Mouse (Mus musculus) intestine, embryonic 14.5 days (tissue): ENCODE results near the gene Ccdc122. TPM values are rescaled to one million over a fixed set of nuclear protein-coding genes. Genes with fewer than 3 reads are reported as not detected.
"Not testable (repeated sequence)": the region's sequence is repeated elsewhere in the genome, so short reads cannot be mapped to it uniquely, and the experiment has no call there.

ENCODE experiments used
- ATAC-seq: fragments of 200-750 bp; cut with Nextera tagmentation; replicated peaks from 2 replicates; pipeline ENCODE4 v1.8.0; 2017; ENCODE audit warnings: low read depth, moderate number of reproducible peaks, moderate TSS enrichment, moderate library complexity; ENCODE audit not compliant: low FRiP score, low TSS enrichment
- DNase-seq: peaks from one replicate; pipeline ENCODE4 v3.0.0-alpha.2; 2018; ENCODE audit warnings: low spot score
- H3K27ac ChIP-seq: fragments of 300-500 bp; sonication (generic); 2 replicates; pipeline ENCODE4 v1.5.1; 2014; ENCODE audit warnings: low read depth, mild to moderate bottlenecking, control low read depth
- H3K27me3 ChIP-seq: fragments of 300-500 bp; sonication (generic); replicated peaks from 2 replicates; pipeline ENCODE4 v1.6.1; 2014; ENCODE audit warnings: low read length, control low read depth; ENCODE audit not compliant: control insufficient read depth, insufficient read depth
- H3K36me3 ChIP-seq: fragments of 300-500 bp; sonication (generic); 2 replicates; pipeline ENCODE4 v1.6.1; 2014; ENCODE audit warnings: low read length, control low read depth; ENCODE audit not compliant: control insufficient read depth, insufficient read depth
- H3K4me1 ChIP-seq: fragments of 300-500 bp; sonication (generic); replicated peaks from 2 replicates; pipeline ENCODE4 v1.6.1; 2014; ENCODE audit warnings: low read length, control low read depth, mixed read lengths; ENCODE audit not compliant: control insufficient read depth, insufficient read depth
- H3K4me2 ChIP-seq: fragments of 300-500 bp; sonication (generic); 2 replicates; pipeline ENCODE4 v1.6.1; 2014; ENCODE audit warnings: low read length
- H3K4me3 ChIP-seq: fragments of 300-500 bp; sonication (generic); 2 replicates; pipeline ENCODE4 v1.5.1; 2014; ENCODE audit warnings: low read depth, low read length, control low read depth, mixed read lengths
- H3K9ac ChIP-seq: fragments of 300-500 bp; sonication (generic); 2 replicates; pipeline ENCODE4 v1.6.1; 2014; ENCODE audit warnings: mild to moderate bottlenecking, low read length
- H3K9me3 ChIP-seq: fragments of 300-500 bp; sonication (generic); 2 replicates; pipeline ENCODE4 v1.6.1; 2016; ENCODE audit warnings: low read length, control low read depth; ENCODE audit not compliant: control insufficient read depth
- WGBS: fragments of 180-500 bp; shearing (Covaris S2); extraction: QIAGEN DNeasy Blood & Tissue Kit; methylation state at CpG from one replicate; pipeline ENCODE4 v1.1.7; 2014; 5-methylcytosine and 5-hydroxymethylcytosine counted together
- polyA plus RNA-seq: library from polyadenylated mRNA; unstranded; fragments of >200 nt; fragmentation: Nextera tagmentation; extraction: Ambion mirVana; gene quantifications from 2 replicates; pipeline ENCODE4 v1.2.1, GENCODE M21; 2014

Gene Ccdc122
- polyA plus RNA-seq: 3.9 and 4.3 TPM in 2 replicates

DNA sequence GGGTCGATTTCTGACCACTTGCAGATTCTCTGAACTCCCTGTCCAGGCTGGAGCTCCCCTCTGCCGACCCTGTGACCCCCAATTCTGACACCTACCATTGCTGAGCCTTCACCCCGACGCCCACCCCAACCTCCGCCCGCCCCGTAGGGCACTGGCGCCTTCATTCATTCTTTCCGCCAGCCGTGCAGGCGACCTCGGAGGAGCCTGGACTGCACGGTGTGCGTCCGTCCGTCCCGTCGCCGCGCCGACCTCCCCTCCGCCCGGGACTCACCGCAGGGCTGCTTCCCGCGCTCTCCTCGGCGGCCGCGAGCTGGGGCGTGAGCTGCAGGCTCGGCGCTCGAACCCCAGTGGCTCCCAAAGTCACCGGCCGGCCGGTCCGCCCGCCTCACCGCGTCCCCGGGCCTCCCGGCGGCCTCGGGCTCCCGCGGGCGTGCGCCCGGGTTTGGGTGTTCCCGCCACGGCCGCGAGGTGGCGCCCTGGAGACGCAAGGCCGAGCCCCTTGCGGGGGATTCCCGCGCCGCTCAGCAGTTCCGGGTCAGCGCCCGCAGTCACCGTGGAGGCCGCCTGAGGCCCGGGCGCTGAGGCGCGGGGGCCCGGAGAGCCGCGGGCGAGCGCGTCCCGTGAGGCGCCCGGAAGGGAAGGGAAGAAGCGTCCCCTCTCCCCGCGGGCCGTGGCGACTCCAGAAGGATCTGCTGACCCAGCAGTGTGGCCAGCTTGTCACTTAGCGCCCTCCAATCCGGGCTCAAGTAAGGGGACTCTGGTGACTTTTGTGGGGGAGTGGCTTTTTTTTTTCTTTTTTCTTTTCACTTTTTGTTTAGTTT, at the start of gene Ccdc122, which contains the start of gene Lacc1:
Gene Ccdc122 (plus strand): TSS at position 547 of the 821 bp plus-strand sequence.
Gene Lacc1 (minus strand): TSS at position 679 of the 821 bp plus-strand sequence.
- Histone ChIP-seq H3K36me3 (no peaks in the 10 kb centered on the region), H3K9ac (peak within 1 kb of the TSS; percentile 74), H3K4me3 (peak within 1 kb of the TSS; percentile 58), H3K9me3 (no peaks in the 10 kb centered on the region), H3K27me3 (no peaks in the 10 kb centered on the region), H3K4me1 (peaks cover 6% of the 10 kb centered on the region; the same call in 1 of the 2 replicates), H3K27ac (peak within 1 kb of the TSS; percentile 38; the same call in 1 of the 2 replicates), H3K4me2 (peak within 1 kb of the TSS; percentile 81)
- ATAC-seq: peak; percentile 88
- DNase-seq: peak; percentile 93
- under 1% methylated on average over 75 of the region's 86 CpGs for WGBS

- 93% methylated on average over 2 of the region's 2 CpGs for WGBS
Observed at GRCm38 (mm10) chr14:76990351-76990750, 46.2 kb upstream of the Ccdc122 start.

DNA sequence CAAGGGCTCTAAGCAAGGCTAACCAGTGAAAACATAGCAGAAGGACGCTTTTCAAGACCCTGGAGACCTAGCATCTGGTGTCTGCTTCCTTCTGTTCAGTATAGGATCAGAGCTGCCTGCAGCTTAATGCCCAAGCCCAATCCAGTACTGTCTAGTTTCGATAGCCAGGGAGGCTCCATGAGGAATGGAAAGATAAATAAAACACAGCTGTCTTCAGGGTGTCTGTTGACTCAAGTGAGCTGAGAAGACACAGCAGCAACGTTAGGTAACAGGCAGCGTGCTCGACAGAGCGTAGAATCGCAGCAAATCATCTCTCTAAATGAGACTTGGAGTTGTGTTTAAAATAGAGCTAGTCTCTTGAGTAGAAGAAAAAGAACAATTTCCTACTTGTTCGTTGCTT, 31.8 kb upstream of the Ccdc122 start:
- peaks cover 8% of the 10 kb centered on the region for H3K4me1 ChIP-seq
- H3K4me2 ChIP-seq: 0 out of 2 replicates have a peak overlapping the region, but pooled peaks have one; percentile 5
- H3K36me3 ChIP-seq: no peaks in the 10 kb centered on the region
- WGBS: 24% methylated on average over 8 of the region's 8 CpGs
- DNase-seq: no peak
- no peak overlapping the region for H3K9ac ChIP-seq
- no peak overlapping the region for H3K4me3 ChIP-seq
- no peaks in the 10 kb centered on the region for H3K27me3 ChIP-seq
- no peaks in the 10 kb centered on the region for H3K9me3 ChIP-seq
- peak overlapping the region; percentile 36; the same call in 1 of the 2 replicates for H3K27ac ChIP-seq
- ATAC-seq: peak; percentile 51; the same call in 1 of the 2 replicates

More at GRCm38 (mm10) chr14:76990351-76990750, 46.2 kb upstream of the Ccdc122 start:
- not testable (repeated sequence) for H3K4me2 ChIP-seq, H3K9ac ChIP-seq, H3K27me3 ChIP-seq, ATAC-seq, H3K9me3 ChIP-seq, H3K36me3 ChIP-seq, DNase-seq, H3K4me1 ChIP-seq, H3K27ac ChIP-seq, H3K4me3 ChIP-seq

DNA sequence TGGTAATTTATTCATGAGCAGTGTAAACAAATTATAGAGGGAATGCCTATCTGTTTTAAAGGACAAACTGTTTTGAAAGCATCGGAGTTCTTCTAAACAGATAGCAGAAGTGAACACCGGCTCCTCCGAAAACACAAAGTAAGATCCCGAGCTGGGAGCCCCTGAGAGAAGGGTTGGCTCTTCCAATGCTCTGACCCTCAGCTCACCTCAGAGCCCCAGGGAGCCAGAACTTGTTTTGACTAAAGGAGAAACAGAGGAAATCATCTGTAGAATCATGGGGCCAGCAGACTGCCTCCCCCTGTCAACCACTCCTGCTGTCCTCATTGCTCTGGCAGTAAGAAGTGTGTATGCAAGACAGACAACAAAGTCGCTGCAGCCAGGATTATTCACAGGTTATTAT, 31.0 kb upstream of the Ccdc122 start:
- WGBS: 39% methylated on average over 5 of the region's 5 CpGs
- Histone ChIP-seq H3K4me2 (no peak overlapping the region), H3K36me3 (no peaks in the 10 kb centered on the region), H3K4me1 (peaks cover 8% of the 10 kb centered on the region), H3K9ac (no peak overlapping the region), H3K27me3 (no peaks in the 10 kb centered on the region), H3K9me3 (no peaks in the 10 kb centered on the region), H3K27ac (no peak overlapping the region), H3K4me3 (no peak overlapping the region)
- DNase-seq (no peak), ATAC-seq (no peak)

GRCm38 (mm10) chr14:77008238-77008637, 28.3 kb upstream of the Ccdc122 start:
- DNase-seq (peak; percentile 76), ATAC-seq (peak; percentile 75)
- Histone ChIP-seq H3K4me1 (peaks cover 8% of the 10 kb centered on the region), H3K27ac (no peak overlapping the region), H3K4me3 (no peak overlapping the region), H3K4me2 (no peak overlapping the region), H3K36me3 (no peaks in the 10 kb centered on the region), H3K27me3 (no peaks in the 10 kb centered on the region), H3K9ac (no peak overlapping the region), H3K9me3 (no peaks in the 10 kb centered on the region)
- 11% methylated on average over 3 of the region's 3 CpGs for WGBS

- DNase-seq (peak; percentile 92), ATAC-seq (peak; percentile 56; the same call in 1 of the 2 replicates)
- no peak overlapping the region for H3K4me3 ChIP-seq
- H3K36me3 ChIP-seq: no peaks in the 10 kb centered on the region
- no peak overlapping the region for H3K4me2 ChIP-seq
- no peak overlapping the region for H3K27ac ChIP-seq
- no peaks in the 10 kb centered on the region for H3K4me1 ChIP-seq
- no peak overlapping the region for H3K9ac ChIP-seq
- H3K27me3 ChIP-seq: no peaks in the 10 kb centered on the region
- no peaks in the 10 kb centered on the region for H3K9me3 ChIP-seq
- WGBS: 7% methylated on average over 3 of the region's 3 CpGs
Observed at GRCm38 (mm10) chr14:77011804-77012203, 24.8 kb upstream of the Ccdc122 start.

DNA sequence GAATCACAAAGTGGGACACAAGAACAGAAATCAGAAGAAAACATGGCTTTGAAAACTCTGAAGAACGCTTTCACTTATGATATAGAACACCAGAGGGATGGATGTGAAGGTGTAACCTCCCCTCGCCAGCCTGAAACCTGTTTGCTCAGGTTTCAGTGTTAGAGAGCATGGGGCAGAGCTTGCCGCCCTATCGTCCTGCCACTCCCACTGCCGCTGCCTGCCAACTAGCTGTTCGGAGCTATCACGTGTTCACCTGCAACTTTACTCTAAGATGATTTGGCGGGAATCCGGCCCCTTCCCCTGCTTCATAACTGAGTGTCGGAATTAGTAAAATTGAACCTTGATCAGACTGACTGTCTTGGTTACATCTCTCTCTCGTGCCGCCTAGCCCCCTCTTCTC, 19.8 kb upstream of the Ccdc122 start:
- H3K4me2 ChIP-seq: peak overlapping the region; percentile 18
- 51% methylated on average over 12 of the region's 12 CpGs for WGBS
- not testable (repeated sequence) for H3K9me3 ChIP-seq, H3K4me1 ChIP-seq, H3K4me3 ChIP-seq, ATAC-seq, H3K27ac ChIP-seq, H3K9ac ChIP-seq, DNase-seq, H3K36me3 ChIP-seq, H3K27me3 ChIP-seq

DNA sequence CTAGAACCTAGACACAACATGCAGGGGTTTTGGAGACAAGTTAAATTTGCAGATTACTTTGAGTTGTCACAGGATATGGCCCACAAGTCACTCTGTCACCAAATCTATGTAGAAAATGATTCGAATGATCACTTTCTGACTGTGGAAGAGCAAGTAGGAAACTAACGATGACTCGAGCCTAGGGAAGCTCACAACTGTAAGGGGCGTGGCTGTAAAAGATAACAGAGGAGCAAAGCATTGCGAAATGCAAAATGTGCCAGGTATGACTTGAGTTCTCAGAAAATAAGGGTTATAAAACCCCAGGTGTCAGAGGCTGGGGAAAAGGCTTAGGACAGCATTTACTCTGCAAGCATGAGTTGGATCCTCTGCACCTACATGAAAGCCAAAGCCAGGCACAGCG, 19.4 kb upstream of the Ccdc122 start:
- Histone ChIP-seq H3K4me1 (no peaks in the 10 kb centered on the region), H3K9me3 (no peaks in the 10 kb centered on the region), H3K4me3 (no peak overlapping the region), H3K27me3 (no peaks in the 10 kb centered on the region), H3K36me3 (no peaks in the 10 kb centered on the region), H3K4me2 (peak overlapping the region; percentile 18), H3K9ac (no peak overlapping the region), H3K27ac (no peak overlapping the region)
- WGBS: 69% methylated on average over 6 of the region's 6 CpGs
- DNase-seq: no peak
- ATAC-seq: no peak; the same call in 1 of the 2 replicates
